Mouse (Mus musculus) liver, embryonic 14.5 days (tissue): ENCODE measurements around the gene Flna. TPM values are rescaled to one million over a fixed set of nuclear protein-coding genes. Genes with fewer than 3 reads are reported as not detected.

Experiments used
- ATAC-seq: fragments of 200-750 bp; cut with Nextera tagmentation; 2 replicates; pipeline ENCODE4 v1.8.0; 2017; ENCODE audit warnings: moderate number of reproducible peaks, mild to moderate bottlenecking, moderate library complexity; ENCODE audit not compliant: insufficient read depth
- DNase-seq, 3 experiments: peaks; one replicate each; pipeline ENCODE4 v3.0.0-alpha.2; 2012 to 2013; ENCODE audit warnings: low read depth in 3 of 3, low spot score in 3 of 3
- H3K27ac ChIP-seq: fragments of 300-500 bp; sonication (generic); 2 replicates; pipeline ENCODE4 v1.5.1; 2014; ENCODE audit warnings: moderate library complexity, mild to moderate bottlenecking, control low read depth, inconsistent platforms
- H3K27me3 ChIP-seq: fragments of 300-500 bp; sonication (generic); 2 replicates; pipeline ENCODE4 v1.6.1; 2014; ENCODE audit warnings: mild to moderate bottlenecking, low read length, moderate library complexity; ENCODE audit not compliant: control insufficient read depth, insufficient read depth
- H3K36me3 ChIP-seq: fragments of 300-500 bp; sonication (generic); replicated peaks from 2 replicates; pipeline ENCODE4 v1.6.1; 2014; ENCODE audit warnings: low read depth; ENCODE audit not compliant: control insufficient read depth, insufficient read depth
- H3K4me1 ChIP-seq, 2 experiments: fragments of 200-500 bp in 1 of 2; fragments of 300-500 bp in 1 of 2; sonication (generic) in 1 of 2; replicated peaks; 2 replicates each; pipeline ENCODE4 v1.6.1; 2012 to 2014; ENCODE audit warnings: antibody characterized with exemption in 1 of 2, inconsistent platforms in 1 of 2, low read length in 1 of 2; ENCODE audit not compliant: control insufficient read depth in 2 of 2, insufficient read depth in 2 of 2
- H3K4me2 ChIP-seq: fragments of 300-500 bp; sonication (generic); 2 replicates; pipeline ENCODE4 v1.6.1; 2014; ENCODE audit warnings: low read depth, mild to moderate bottlenecking, control low read depth, moderate library complexity
- H3K4me3 ChIP-seq, 2 experiments: fragments of 200-500 bp in 1 of 2; fragments of 300-500 bp in 1 of 2; sonication (generic) in 1 of 2; 2 replicates each; pipeline ENCODE4 v1.5.1; 2012 to 2014; ENCODE audit warnings: low read depth in 2 of 2, low read length in 2 of 2, mild to moderate bottlenecking in 2 of 2, control low read depth in 1 of 2, inconsistent platforms in 1 of 2, moderate library complexity in 1 of 2; ENCODE audit not compliant: insufficient read depth in 1 of 2
- H3K9ac ChIP-seq: fragments of 300-500 bp; sonication (generic); replicated peaks from 2 replicates; pipeline ENCODE4 v1.6.1; 2014; ENCODE audit warnings: mild to moderate bottlenecking, control low read depth, moderate library complexity
- H3K9me3 ChIP-seq: fragments of 300-500 bp; sonication (generic); 2 replicates; pipeline ENCODE4 v1.6.1; 2016; ENCODE audit warnings: low read length, mixed read lengths; ENCODE audit not compliant: control insufficient read depth
- CTCF ChIP-seq: IDR thresholded peaks from 2 replicates; pipeline ENCODE4 v1.5.1; 2016; ENCODE audit warnings: antibody characterized with exemption, low read depth, control low read depth
- EP300 ChIP-seq: IDR thresholded peaks from 2 replicates; pipeline ENCODE4 v1.6.1; 2016; ENCODE audit warnings: antibody characterized with exemption, low read depth
- WGBS: fragments of 180-500 bp; shearing (Covaris S2); extraction: QIAGEN DNeasy Blood & Tissue Kit; methylation state at CpG from one replicate; pipeline ENCODE4 v1.1.7; 2014; ENCODE audit not compliant: insufficient replicate concordance; 5-methylcytosine and 5-hydroxymethylcytosine counted together
- polyA plus RNA-seq, 2 experiments: library from polyadenylated mRNA; depleted of rRNA in 1 of 2; stranded (reverse) in 1 of 2; unstranded in 1 of 2; fragments of >200 nt; fragmentation: Nextera tagmentation in 1 of 2; extraction: Ambion mirVana in 1 of 2; gene quantifications; 2 replicates each; pipeline versions ENCODE4 v1.2.1 to v1.2.3; 2012 to 2014

The Flna gene
- polyA plus RNA-seq, 2 experiments: 36.6 to 69.6 TPM

- H3K4me2 ChIP-seq: peak overlapping the region; percentile 83
- peak overlapping the region; percentile 37 for H3K9ac ChIP-seq
- no peaks in the 10 kb centered on the region for H3K9me3 ChIP-seq
- DNase-seq (peak; percentile 70 to 75 (median 72)), ATAC-seq (peak; percentile 83)
- 16% methylated on average over 36 of the region's 38 CpGs for WGBS
- TF ChIP-seq EP300 (no peak), CTCF (no peak)
- peak overlapping the region; percentile 59 to 68 for H3K4me3 ChIP-seq
- H3K4me1 ChIP-seq: peaks cover 10 to 18% of the 10 kb centered on the region in 2 experiments
- H3K27ac ChIP-seq: no peak overlapping the region
- H3K27me3 ChIP-seq: no peaks in the 10 kb centered on the region; the same call in 1 of the 2 replicates
- H3K36me3 ChIP-seq: no peaks in the 10 kb centered on the region
Observed at GRCm38 (mm10) chrX:74246213-74246681, 3.4 kb downstream of the Flna start.

GRCm38 (mm10) chrX:74245687-74246086 is 3.9 kb downstream of the Flna start:
- Histone ChIP-seq H3K4me1 (peaks cover 10 to 18% of the 10 kb centered on the region in 2 experiments), H3K27me3 (no peaks in the 10 kb centered on the region; the same call in 1 of the 2 replicates), H3K4me2 (peak overlapping the region; percentile 83), H3K9ac (peak overlapping the region; percentile 24), H3K9me3 (no peaks in the 10 kb centered on the region), H3K4me3 (peak overlapping the region; percentile 55 to 59), H3K36me3 (no peaks in the 10 kb centered on the region), H3K27ac (no peak overlapping the region)
- WGBS: 24% methylated on average over 21 of the region's 21 CpGs
- no peak for DNase-seq
- TF ChIP-seq EP300 (no peak), CTCF (no peak)
- ATAC-seq: peak; percentile 36

- Histone ChIP-seq H3K4me1 (peaks cover 10 to 18% of the 10 kb centered on the region in 2 experiments), H3K4me2 (peak overlapping the region; percentile 83), H3K9me3 (no peaks in the 10 kb centered on the region), H3K27me3 (no peaks in the 10 kb centered on the region; the same call in 1 of the 2 replicates), H3K9ac (no peak overlapping the region; the same call in 1 of the 2 replicates), H3K27ac (no peak overlapping the region), H3K4me3 (peak overlapping the region; percentile 25 to 59; a peak in 3 of 4 replicates), H3K36me3 (no peaks in the 10 kb centered on the region)
- DNase-seq: no peak
- 19% methylated on average over 1 of the region's 1 CpGs for WGBS
- ATAC-seq: no peak
- TF ChIP-seq CTCF (no peak), EP300 (no peak)
Observed at GRCm38 (mm10) chrX:74245107-74245506, 4.5 kb downstream of the Flna start.

- H3K27ac ChIP-seq: no peak overlapping the region
- peaks cover 10 to 18% of the 10 kb centered on the region in 2 experiments for H3K4me1 ChIP-seq
- H3K9me3 ChIP-seq: no peaks in the 10 kb centered on the region
- no peaks in the 10 kb centered on the region for H3K36me3 ChIP-seq
- H3K27me3 ChIP-seq: no peaks in the 10 kb centered on the region; the same call in 1 of the 2 replicates
- DNase-seq (no peak), ATAC-seq (no peak)
- 24% methylated on average over 3 of the region's 3 CpGs for WGBS
- H3K9ac ChIP-seq: no peak overlapping the region
- peak overlapping the region; percentile 83 for H3K4me2 ChIP-seq
- peak overlapping the region; percentile 48 to 59; a peak in 3 of 4 replicates for H3K4me3 ChIP-seq
- no peak for TF ChIP-seq CTCF
- TF ChIP-seq EP300: no peak
Observed at GRCm38 (mm10) chrX:74244614-74245083, 5.0 kb downstream of the Flna start.

- 17% methylated on average over 3 of the region's 3 CpGs for WGBS
- peak; percentile 16; the same call in 1 of the 2 replicates for TF ChIP-seq CTCF
- TF ChIP-seq EP300: no peak
- H3K9ac ChIP-seq: no peak overlapping the region
- H3K4me2 ChIP-seq: peak overlapping the region; percentile 83
- no peaks in the 10 kb centered on the region for H3K27me3 ChIP-seq
- H3K36me3 ChIP-seq: no peaks in the 10 kb centered on the region
- peak overlapping the region in 1 of 2 experiments; percentile 10; a peak in 1 of 4 replicates for H3K4me3 ChIP-seq
- DNase-seq (peak; percentile 49 to 73 (median 49)), ATAC-seq (peak; percentile 58; the same call in 1 of the 2 replicates)
- H3K9me3 ChIP-seq: no peaks in the 10 kb centered on the region
- H3K27ac ChIP-seq: no peak overlapping the region; the same call in 1 of the 2 replicates
- peaks cover 10 to 14% of the 10 kb centered on the region in 2 experiments for H3K4me1 ChIP-seq
Observed at GRCm38 (mm10) chrX:74243807-74244206, 5.8 kb downstream of the Flna start.
